Mouse (Mus musculus) cerebellum, postnatal 25 days (tissue): ENCODE results near the gene Gm43552.
A peak's percentile ranks its signal among the peaks of the same experiment; 100 is the strongest.
"Not testable (repeated sequence)": the region's sequence is repeated elsewhere in the genome, so short reads cannot be mapped to it uniquely, and the experiment has no call there.

Experiments used
- DNase-seq, 2 experiments: peaks; one replicate each; pipeline ENCODE4 v3.0.0; 2021; ENCODE audit warnings: mixed read lengths in 2 of 2

The Gm43552 gene

GRCm38 (mm10) chr5:65491767-65492715, 592 bp downstream of the Gm43552 start:
- peak; percentile 75 to 77 for DNase-seq

- no peak for DNase-seq
Observed at GRCm38 (mm10) chr5:65489830-65490229, 2.8 kb downstream of the Gm43552 start.

- DNase-seq, result no peak
Observed at GRCm38 (mm10) chr5:65488725-65489124, 3.9 kb downstream of the Gm43552 start.

GRCm38 (mm10) chr5:65487381-65487780, 5.3 kb downstream of the Gm43552 start:
- DNase-seq, result peak in 1 of 2 experiments; percentile 27

GRCm38 (mm10) chr5:65486514-65486913, 6.1 kb downstream of the Gm43552 start:
- no peak for DNase-seq

- no peak for DNase-seq
Observed at GRCm38 (mm10) chr5:65482996-65483395, 9.6 kb downstream of the Gm43552 start.

- no peak for DNase-seq
Observed at GRCm38 (mm10) chr5:65480511-65480910, 12.1 kb downstream of the Gm43552 start.

GRCm38 (mm10) chr5:65479681-65480445, 12.8 kb downstream of the Gm43552 start:
- DNase-seq, result peak in 1 of 2 experiments; percentile 2

GRCm38 (mm10) chr5:65478224-65478623, 14.4 kb downstream of the Gm43552 start:
- peak in 1 of 2 experiments; percentile 63 for DNase-seq

GRCm38 (mm10) chr5:65476739-65477138, 15.9 kb downstream of the Gm43552 start:
- DNase-seq, result not testable (repeated sequence)

GRCm38 (mm10) chr5:65475806-65476205, 16.8 kb downstream of the Gm43552 start:
- DNase-seq, result no peak

- peak; percentile 39 to 63 for DNase-seq
Observed at GRCm38 (mm10) chr5:65469766-65470165, 22.9 kb downstream of the Gm43552 start.

GRCm38 (mm10) chr5:65466911-65467310, 25.7 kb downstream of the Gm43552 start:
- DNase-seq, result no peak

GRCm38 (mm10) chr5:65460361-65460760, 32.3 kb downstream of the Gm43552 start:
- peak in 1 of 2 experiments; percentile 25 for DNase-seq

- DNase-seq, result peak in 1 of 2 experiments; percentile 46
Observed at GRCm38 (mm10) chr5:65459454-65459853, 33.2 kb downstream of the Gm43552 start.

- DNase-seq, result no peak
Observed at GRCm38 (mm10) chr5:65457846-65458245, 34.8 kb downstream of the Gm43552 start.

- no peak for DNase-seq
Observed at GRCm38 (mm10) chr5:65457086-65457827, 35.4 kb downstream of the Gm43552 start.

GRCm38 (mm10) chr5:65454771-65455170, 37.9 kb downstream of the Gm43552 start:
- no peak for DNase-seq

GRCm38 (mm10) chr5:65448941-65449340, 43.7 kb downstream of the Gm43552 start:
- DNase-seq, result no peak

GRCm38 (mm10) chr5:65447826-65448225, 44.8 kb downstream of the Gm43552 start:
- DNase-seq, result peak; percentile 86 to 91

- no peak for DNase-seq
Observed at GRCm38 (mm10) chr5:65446756-65447155, 45.9 kb downstream of the Gm43552 start.

- DNase-seq, result peak in 1 of 2 experiments; percentile 43
Observed at GRCm38 (mm10) chr5:65444981-65445380, 47.7 kb downstream of the Gm43552 start.

GRCm38 (mm10) chr5:65438041-65438440, 54.6 kb downstream of the Gm43552 start:
- no peak for DNase-seq
